Mouse (Mus musculus): Measurements from ENCODE around the gene Lrp8. TPM values are rescaled to one million over a fixed set of nuclear protein-coding genes. Genes with fewer than 3 reads are reported as not detected.
A peak's percentile ranks its signal among the peaks of the same experiment; 100 is the strongest.

Gene Lrp8
- polyA plus RNA-seq, 1 experiment from 2014 or later = 4.1 TPM

- H3K4me1 ChIP-seq (ENCODE audit: control insufficient read depth, insufficient read depth, low read length) = no peaks in the 10 kb centered on the region
- DNase-seq (ENCODE audit: low spot score) = no peak
- ATAC-seq (ENCODE audit: low read depth) = no peak
- H3K27ac ChIP-seq (replicated peaks; ENCODE audit: low read depth, low read length) = no peak overlapping the region
- no peaks in the 10 kb centered on the region for H3K27me3 ChIP-seq (replicated peaks; ENCODE audit: control insufficient read depth, insufficient read depth, low read length)
- H3K4me3 ChIP-seq (ENCODE audit: low read depth, low read length) = no peak overlapping the region
- H3K9ac ChIP-seq (ENCODE audit: low read depth, low read length) = no peak overlapping the region
- no peak overlapping the region for H3K4me2 ChIP-seq (ENCODE audit: low read depth, low read length)
- 80% methylated on average over 16 of the region's 16 CpGs for WGBS
- no peaks in the 10 kb centered on the region for H3K9me3 ChIP-seq (ENCODE audit: control insufficient read depth, low read length)
- no peaks in the 10 kb centered on the region for H3K36me3 ChIP-seq (ENCODE audit: control insufficient read depth, insufficient read depth, low read length)
Observed at GRCm38 (mm10) chr4:107772122-107772825, 29.8 kb upstream of the Lrp8 start.

- H3K4me2 ChIP-seq (ENCODE audit: low read depth, low read length) = no peak overlapping the region
- no peaks in the 10 kb centered on the region for H3K36me3 ChIP-seq (ENCODE audit: control insufficient read depth, insufficient read depth, low read length)
- DNase-seq (ENCODE audit: low spot score) (no peak), ATAC-seq (ENCODE audit: low read depth) (no peak)
- WGBS = 75% methylated on average over 2 of the region's 2 CpGs
- H3K4me1 ChIP-seq (ENCODE audit: control insufficient read depth, insufficient read depth, low read length) = no peaks in the 10 kb centered on the region
- no peaks in the 10 kb centered on the region for H3K27me3 ChIP-seq (replicated peaks; ENCODE audit: control insufficient read depth, insufficient read depth, low read length)
- no peak overlapping the region for H3K27ac ChIP-seq (replicated peaks; ENCODE audit: low read depth, low read length)
- H3K9ac ChIP-seq (ENCODE audit: low read depth, low read length) = no peak overlapping the region
- H3K4me3 ChIP-seq (ENCODE audit: low read depth, low read length) = no peak overlapping the region
- H3K9me3 ChIP-seq (ENCODE audit: control insufficient read depth, low read length) = no peaks in the 10 kb centered on the region
Observed at GRCm38 (mm10) chr4:107774868-107775267, 27.2 kb upstream of the Lrp8 start.

GRCm38 (mm10) chr4:107775672-107776071 is 26.4 kb upstream of the Lrp8 start:
- 17% methylated on average over 7 of the region's 7 CpGs for WGBS
- Histone ChIP-seq H3K27me3 (replicated peaks; ENCODE audit: control insufficient read depth, insufficient read depth, low read length) (no peaks in the 10 kb centered on the region), H3K4me2 (ENCODE audit: low read depth, low read length) (no peak overlapping the region), H3K27ac (replicated peaks; ENCODE audit: low read depth, low read length) (no peak overlapping the region), H3K4me1 (ENCODE audit: control insufficient read depth, insufficient read depth, low read length) (no peaks in the 10 kb centered on the region), H3K9ac (ENCODE audit: low read depth, low read length) (no peak overlapping the region), H3K36me3 (ENCODE audit: control insufficient read depth, insufficient read depth, low read length) (no peaks in the 10 kb centered on the region), H3K9me3 (ENCODE audit: control insufficient read depth, low read length) (no peaks in the 10 kb centered on the region), H3K4me3 (ENCODE audit: low read depth, low read length) (no peak overlapping the region)
- ATAC-seq (ENCODE audit: low read depth) = peak; percentile 77
- DNase-seq (ENCODE audit: low spot score) = peak; percentile 70

- WGBS = 80% methylated on average over 5 of the region's 5 CpGs
- DNase-seq (ENCODE audit: low spot score) (no peak), ATAC-seq (ENCODE audit: low read depth) (no peak)
- H3K9ac ChIP-seq (ENCODE audit: low read depth, low read length) = no peak overlapping the region
- H3K4me1 ChIP-seq (ENCODE audit: control insufficient read depth, insufficient read depth, low read length) = no peaks in the 10 kb centered on the region
- no peak overlapping the region for H3K4me3 ChIP-seq (ENCODE audit: low read depth, low read length)
- H3K9me3 ChIP-seq (ENCODE audit: control insufficient read depth, low read length) = no peaks in the 10 kb centered on the region
- H3K36me3 ChIP-seq (ENCODE audit: control insufficient read depth, insufficient read depth, low read length) = no peaks in the 10 kb centered on the region
- H3K27ac ChIP-seq (replicated peaks; ENCODE audit: low read depth, low read length) = no peak overlapping the region
- H3K4me2 ChIP-seq (ENCODE audit: low read depth, low read length) = no peak overlapping the region
- no peaks in the 10 kb centered on the region for H3K27me3 ChIP-seq (replicated peaks; ENCODE audit: control insufficient read depth, insufficient read depth, low read length)
Observed at GRCm38 (mm10) chr4:107776990-107777673, 24.9 kb upstream of the Lrp8 start.

GRCm38 (mm10) chr4:107783541-107783940 is 18.5 kb upstream of the Lrp8 start:
- ATAC-seq (ENCODE audit: low read depth) = no peak
- Histone ChIP-seq H3K9ac (ENCODE audit: low read depth, low read length) (no peak overlapping the region), H3K4me1 (ENCODE audit: control insufficient read depth, insufficient read depth, low read length) (no peaks in the 10 kb centered on the region), H3K9me3 (ENCODE audit: control insufficient read depth, low read length) (no peaks in the 10 kb centered on the region), H3K4me2 (ENCODE audit: low read depth, low read length) (no peak overlapping the region), H3K4me3 (ENCODE audit: low read depth, low read length) (no peak overlapping the region), H3K36me3 (ENCODE audit: control insufficient read depth, insufficient read depth, low read length) (no peaks in the 10 kb centered on the region), H3K27me3 (replicated peaks; ENCODE audit: control insufficient read depth, insufficient read depth, low read length) (no peaks in the 10 kb centered on the region), H3K27ac (replicated peaks; ENCODE audit: low read depth, low read length) (no peak overlapping the region)
- DNase-seq (ENCODE audit: low spot score) = no peak
- 56% methylated on average over 10 of the region's 10 CpGs for WGBS

- peaks cover 4% of the 10 kb centered on the region; the same call in 1 of the 2 replicates for H3K4me1 ChIP-seq (ENCODE audit: control insufficient read depth, insufficient read depth, low read length)
- no peak overlapping the region for H3K27ac ChIP-seq (replicated peaks; ENCODE audit: low read depth, low read length)
- H3K36me3 ChIP-seq (ENCODE audit: control insufficient read depth, insufficient read depth, low read length) = no peaks in the 10 kb centered on the region
- H3K4me2 ChIP-seq (ENCODE audit: low read depth, low read length) = no peak overlapping the region
- H3K9me3 ChIP-seq (ENCODE audit: control insufficient read depth, low read length) = no peaks in the 10 kb centered on the region
- DNase-seq (ENCODE audit: low spot score) (no peak), ATAC-seq (ENCODE audit: low read depth) (no peak)
- H3K27me3 ChIP-seq (replicated peaks; ENCODE audit: control insufficient read depth, insufficient read depth, low read length) = no peaks in the 10 kb centered on the region
- no peak overlapping the region for H3K4me3 ChIP-seq (ENCODE audit: low read depth, low read length)
- 85% methylated on average over 6 of the region's 6 CpGs for WGBS
- H3K9ac ChIP-seq (ENCODE audit: low read depth, low read length) = no peak overlapping the region
Observed at GRCm38 (mm10) chr4:107788841-107789240, 13.2 kb upstream of the Lrp8 start.

- peaks cover 16% of the 10 kb centered on the region for H3K27me3 ChIP-seq (replicated peaks; ENCODE audit: control insufficient read depth, insufficient read depth, low read length)
- H3K4me3 ChIP-seq (ENCODE audit: low read depth, low read length) = no peak overlapping the region
- no peaks in the 10 kb centered on the region for H3K36me3 ChIP-seq (ENCODE audit: control insufficient read depth, insufficient read depth, low read length)
- no peak overlapping the region for H3K9ac ChIP-seq (ENCODE audit: low read depth, low read length)
- ATAC-seq (ENCODE audit: low read depth) (no peak), DNase-seq (ENCODE audit: low spot score) (no peak)
- H3K4me2 ChIP-seq (ENCODE audit: low read depth, low read length) = no peak overlapping the region
- H3K27ac ChIP-seq (replicated peaks; ENCODE audit: low read depth, low read length) = no peak overlapping the region
- peaks cover 7% of the 10 kb centered on the region; the same call in 1 of the 2 replicates for H3K4me1 ChIP-seq (ENCODE audit: control insufficient read depth, insufficient read depth, low read length)
- no peaks in the 10 kb centered on the region for H3K9me3 ChIP-seq (ENCODE audit: control insufficient read depth, low read length)
- WGBS = 86% methylated on average over 6 of the region's 6 CpGs
Observed at GRCm38 (mm10) chr4:107800801-107801200, 1.3 kb upstream of the Lrp8 start.

- Histone ChIP-seq H3K4me3 (ENCODE audit: low read depth, low read length) (peak overlapping the region; percentile 65), H3K36me3 (ENCODE audit: control insufficient read depth, insufficient read depth, low read length) (no peaks in the 10 kb centered on the region), H3K27ac (replicated peaks; ENCODE audit: low read depth, low read length) (peak overlapping the region; percentile 67; the same call in 1 of the 2 replicates), H3K9ac (ENCODE audit: low read depth, low read length) (peak overlapping the region; percentile 70), H3K9me3 (ENCODE audit: control insufficient read depth, low read length) (no peaks in the 10 kb centered on the region), H3K27me3 (replicated peaks; ENCODE audit: control insufficient read depth, insufficient read depth, low read length) (peaks cover 16% of the 10 kb centered on the region), H3K4me1 (ENCODE audit: control insufficient read depth, insufficient read depth, low read length) (peaks cover 7% of the 10 kb centered on the region; the same call in 1 of the 2 replicates), H3K4me2 (ENCODE audit: low read depth, low read length) (peak overlapping the region; percentile 100)
- ATAC-seq (ENCODE audit: low read depth) = peak; percentile 70
- WGBS = 2% methylated on average over 26 of the region's 41 CpGs
- DNase-seq (ENCODE audit: low spot score) = peak; percentile 85
Observed at GRCm38 (mm10) chr4:107801366-107802184, 486 bp upstream of the Lrp8 start.
